8 mouse cellular contexts compared by ENCODE assay signal in the genomic region with DNA sequence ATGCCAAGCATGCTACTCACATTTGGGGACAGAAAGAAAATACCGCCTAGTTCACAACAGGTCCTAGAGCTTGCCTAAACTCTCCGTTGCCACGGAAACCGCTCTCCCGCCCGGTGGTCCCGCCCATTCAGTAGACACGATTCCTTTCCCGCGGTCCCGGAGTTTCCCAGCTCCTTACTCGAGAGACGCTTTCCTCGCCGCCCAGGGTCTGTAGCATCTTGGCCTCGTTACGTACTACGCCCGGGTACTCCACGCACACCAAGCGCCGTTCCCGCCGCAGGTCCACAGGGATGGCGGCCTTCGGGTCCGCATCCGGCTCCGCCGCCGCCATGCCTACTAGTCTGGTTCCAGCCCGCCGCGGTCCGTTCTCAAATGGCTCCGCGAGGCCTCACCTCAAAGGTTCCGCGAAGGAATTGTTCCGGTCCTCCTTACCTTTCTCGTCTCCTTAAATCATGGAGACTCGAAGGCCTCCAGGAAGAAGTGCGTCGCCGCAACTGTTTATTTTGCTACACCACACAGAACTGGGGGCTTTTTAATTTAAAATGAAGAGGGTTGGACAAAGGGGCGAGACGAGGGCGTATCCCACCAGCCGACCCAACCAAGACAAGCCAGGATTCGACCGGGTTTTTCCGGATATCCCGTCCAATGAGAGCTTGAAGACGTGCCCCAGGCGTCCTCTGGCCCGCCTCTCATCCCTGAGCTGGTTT. TPM values are rescaled to one million over a fixed set of nuclear protein-coding genes. Genes with fewer than 3 reads are reported as not detected.
DNase-seq lines count a peak whose midpoint lies in the region; ATAC-seq lines count a peak whose summit lies in the region.

No protein-coding gene starts in this region.

- DNase-seq in Muller cell, postnatal 12 days (ENCODE audit: inconsistent ontology term): peak; percentile 95
- DNase-seq in cerebellum, adult 9-11 months: peak; percentile 88
- DNase-seq in frontal cortex, adult 2 months (ENCODE audit: extremely low spot score in 1 of 2, low spot score in 1 of 2): peak; percentile 73 to 91
- peak; percentile 92 for DNase-seq in hindbrain, embryonic 11.5 days (ENCODE audit: low spot score)
- peak; percentile 92 to 93 for DNase-seq in layer of hippocampus, postnatal 10 days (ENCODE audit: low spot score in 2 of 2)
- peak; percentile 93 for DNase-seq in lung, postnatal 10 days
- peak; percentile 86 for DNase-seq in ovary, postnatal 36 days (ENCODE audit: low spot score)
- peak; percentile 91 for DNase-seq in thymus, postnatal 25 days

- H3K4me2 ChIP-seq in hindbrain, embryonic 11.5 days (replicated peaks; ENCODE audit: low read depth, low read length): peak overlapping the region; percentile 59

- H3K4me1 ChIP-seq in hindbrain, embryonic 11.5 days (replicated peaks; ENCODE audit: control insufficient read depth, insufficient read depth, low read length): no peaks in the 10 kb centered on the region

- H3K9ac ChIP-seq in hindbrain, embryonic 11.5 days (ENCODE audit: low read depth, low read length): peak overlapping the region; percentile 57

- H3K4me3 ChIP-seq in hindbrain, embryonic 11.5 days (ENCODE audit: low read depth, low read length): peak overlapping the region; percentile 46

- no peaks in the 10 kb centered on the region for H3K9me3 ChIP-seq in hindbrain, embryonic 11.5 days (ENCODE audit: control insufficient read depth, low read length)

- peak; percentile 90 for ATAC-seq in hindbrain, embryonic 11.5 days (ENCODE audit: low FRiP score)

- under 1% methylated on average over 56 of the region's 56 CpGs for WGBS in hindbrain, embryonic 11.5 days

- peak overlapping the region; percentile 85 for H3K27ac ChIP-seq in hindbrain, embryonic 11.5 days (ENCODE audit: low read depth, low read length)

- no peaks in the 10 kb centered on the region for H3K36me3 ChIP-seq in hindbrain, embryonic 11.5 days (ENCODE audit: control insufficient read depth, insufficient read depth, low read length)

- H3K27me3 ChIP-seq in hindbrain, embryonic 11.5 days (ENCODE audit: control insufficient read depth, insufficient read depth, low read length): no peaks in the 10 kb centered on the region

RNA-seq across cellular contexts. Expression of a gene that starts 0.8 kb away (rescaled TPM):
- 21.8 and 23.8 TPM in 2 replicates for polyA plus RNA-seq in frontal cortex, adult 2 months (2012; rRNA removed)
- polyA plus RNA-seq in hindbrain, embryonic 11.5 days (2014; fragmentation: Nextera tagmentation; extraction: Ambion mirVana): 38.1 and 38.2 TPM in 2 replicates
- total RNA-seq in layer of hippocampus, postnatal 10 days (2021): 10 to 100 TPM; 19.2 to 19.5 TPM

RNA-seq across cellular contexts. Expression of a gene that starts 19.6 kb away (rescaled TPM):
- 0.10 TPM in 1 of 2 replicates, not detected in the other for polyA plus RNA-seq in frontal cortex, adult 2 months (2012; rRNA removed)
- polyA plus RNA-seq in hindbrain, embryonic 11.5 days (2014; fragmentation: Nextera tagmentation; extraction: Ambion mirVana): not detected in 2 replicates
- total RNA-seq in layer of hippocampus, postnatal 10 days (2021): not detected

RNA-seq across cellular contexts. Expression of a gene that starts 39.0 kb away (rescaled TPM):
- polyA plus RNA-seq in frontal cortex, adult 2 months (2012; rRNA removed): 0.08 TPM in 1 of 2 replicates, not detected in the other
- polyA plus RNA-seq in hindbrain, embryonic 11.5 days (2014; fragmentation: Nextera tagmentation; extraction: Ambion mirVana): 2.6 and 3.1 TPM in 2 replicates
- total RNA-seq in layer of hippocampus, postnatal 10 days (2021): not detected

RNA-seq across cellular contexts. Expression of a gene that starts 58.2 kb away (rescaled TPM):
- 31.0 and 33.7 TPM in 2 replicates for polyA plus RNA-seq in frontal cortex, adult 2 months (2012; rRNA removed)
- polyA plus RNA-seq in hindbrain, embryonic 11.5 days (2014; fragmentation: Nextera tagmentation; extraction: Ambion mirVana): 22.4 and 25.1 TPM in 2 replicates
- total RNA-seq in layer of hippocampus, postnatal 10 days (2021): 10 to 100 TPM; 43.8 to 44.8 TPM

Comparison
In these comparisons a context has a peak if more than half of its experiments do, and no peak if none do; other contexts are left out.
1. Peak in every context shown above with its lines: DNase-seq, ATAC-seq, H3K4me3 ChIP-seq and H3K27ac ChIP-seq.